In the genomic region with DNA sequence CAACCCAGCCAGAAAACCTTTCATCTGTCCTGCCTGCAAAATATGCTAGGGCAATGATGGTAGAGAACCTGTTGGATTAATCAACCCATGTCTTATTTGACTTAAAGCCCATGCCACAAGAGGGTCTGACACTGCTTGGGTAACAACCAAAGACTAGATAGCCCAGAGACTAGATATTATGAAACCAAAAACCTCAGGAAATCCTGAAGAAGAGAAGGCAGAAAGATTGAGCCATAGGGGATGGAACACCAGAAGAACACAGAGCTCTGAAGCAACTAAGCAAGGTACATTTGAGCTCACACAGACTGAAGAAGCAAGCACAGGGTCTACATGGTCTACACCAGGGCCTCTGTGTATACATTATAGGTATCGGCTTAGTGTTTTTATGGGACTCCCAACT, we compare ENCODE assay signal across 20 mouse cellular contexts. TPM values are rescaled to one million over a fixed set of nuclear protein-coding genes. Genes with fewer than 3 reads are reported as not detected.
"Had no signal": no experiment of that assay in that cellular context is flagged by ENCODE, and none has a peak within 500 bp of the region (broad histone marks: within the 10 kb centered on the region; RNA-seq: fewer than 3 reads in every experiment).

No protein-coding gene starts in this region.

- H3K4me3 ChIP-seq: liver, embryonic 15.5 days; lung, embryonic 15.5 days; megakaryocyte, embryonic 14.5 days; midbrain, embryonic 13.5 days; midbrain, embryonic 15.5 days; neural tube, embryonic 12.5 days; stomach, embryonic 15.5 days had no signal

- H3K36me3 ChIP-seq: liver, embryonic 15.5 days; lung, embryonic 15.5 days; midbrain, embryonic 13.5 days; midbrain, embryonic 15.5 days; neural tube, embryonic 12.5 days; stomach, embryonic 15.5 days had no signal

- DNase-seq: liver, postnatal 0 days; lung, adult 2 months; lung, postnatal 14 days; lung, postnatal 36 days; right cerebral cortex, postnatal 14 days; thymus, adult 2 months; thymus, postnatal 25 days; thymus, postnatal 4 days had no signal

- ATAC-seq: liver, postnatal 0 days; lung, postnatal 0 days; midbrain, embryonic 13.5 days; midbrain, embryonic 15.5 days had no signal

- H3K27me3 ChIP-seq: liver, embryonic 15.5 days; lung, embryonic 15.5 days; midbrain, embryonic 13.5 days; midbrain, embryonic 15.5 days; neural tube, embryonic 12.5 days; stomach, embryonic 15.5 days had no signal

- H3K27ac ChIP-seq: liver, embryonic 15.5 days; lung, embryonic 15.5 days; macrophage; midbrain, embryonic 13.5 days; midbrain, embryonic 15.5 days; neural tube, embryonic 12.5 days; stomach, embryonic 15.5 days; stomach, postnatal 0 days had no signal

- H3K4me1 ChIP-seq: liver, embryonic 15.5 days; lung, embryonic 15.5 days; midbrain, embryonic 13.5 days; midbrain, embryonic 15.5 days; neural tube, embryonic 12.5 days; stomach, embryonic 15.5 days had no signal

RNA-seq across cellular contexts. Expression of a gene that starts 31.9 kb away (rescaled TPM):
- total RNA-seq: monocyte, adult 5-6 weeks; neutrophil, adult 5-6 weeks had no signal
- polyA plus RNA-seq: macrophage had no signal
